Mouse (Mus musculus) left cerebral cortex, adult 2 months (tissue): ENCODE measurements around the gene Flrt3. TPM values are rescaled to one million over a fixed set of nuclear protein-coding genes. Genes with fewer than 3 reads are reported as not detected.
A peak's percentile ranks its signal among the peaks of the same experiment; 100 is the strongest.

Source experiments
- DNase-seq, 2 experiments: peaks; one replicate each; pipeline ENCODE4 v3.0.0; 2021 to 2022; ENCODE audit warnings: low spot score in 2 of 2, mixed read lengths in 1 of 2; ENCODE audit errors: extremely low spot score in 1 of 2
- H3K27ac ChIP-seq: fragments of 200-600 bp; 2 replicates; pipeline ENCODE4 v1.8.1; 2022
- H3K4me3 ChIP-seq: fragments of 200-600 bp; 2 replicates; pipeline ENCODE4 v1.8.1; 2022
- CTCF ChIP-seq: fragments of 200-600 bp; IDR thresholded peaks from 2 replicates; pipeline ENCODE4 v1.8.1; 2022; ENCODE audit warnings: antibody characterized with exemption, mild to moderate bottlenecking, moderate library complexity
- intact Hi-C: fragments of 180-260 bp; cut with DNase I; formaldehyde crosslinking; loops from one replicate; pipeline ENCODE4 v1.15.1; 2025
- total RNA-seq, 2 experiments: library from RNA; stranded (reverse); gene quantifications; 2 replicates each; pipeline ENCODE4 v1.2.3; 2021

Gene Flrt3
- total RNA-seq, 2 experiments from 2014 or later = 25.3 to 30.8 TPM

DNA sequence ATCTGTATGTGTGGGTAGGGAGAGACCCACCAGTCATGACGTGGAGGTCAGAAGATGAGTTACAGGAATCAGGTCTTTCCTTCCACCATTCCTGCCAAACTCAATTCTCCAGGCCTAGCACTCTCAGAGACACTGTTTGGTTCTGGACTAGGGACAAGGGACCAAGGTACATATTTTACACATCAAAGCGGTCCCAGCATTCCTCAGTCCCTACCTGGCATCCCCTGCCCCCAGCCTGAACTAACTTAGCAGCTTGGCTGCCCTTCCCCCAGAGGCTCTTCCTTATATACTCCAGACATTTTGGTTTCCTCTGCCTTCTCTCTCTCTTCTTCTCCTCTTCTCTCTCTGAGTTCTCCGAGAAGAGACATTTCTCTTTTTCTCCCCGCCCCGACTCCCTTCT lies 2.2 kb upstream of the Flrt3 start:
- no peak for TF ChIP-seq CTCF
- Histone ChIP-seq H3K27ac (no peak overlapping the region), H3K4me3 (no peak overlapping the region)
- intact Hi-C loops = loop anchor here (5.0 kb wide), 2 partner anchors 149 to 559 kb away; no protein-coding TSS in a partner anchor
- no peak for DNase-seq

DNA sequence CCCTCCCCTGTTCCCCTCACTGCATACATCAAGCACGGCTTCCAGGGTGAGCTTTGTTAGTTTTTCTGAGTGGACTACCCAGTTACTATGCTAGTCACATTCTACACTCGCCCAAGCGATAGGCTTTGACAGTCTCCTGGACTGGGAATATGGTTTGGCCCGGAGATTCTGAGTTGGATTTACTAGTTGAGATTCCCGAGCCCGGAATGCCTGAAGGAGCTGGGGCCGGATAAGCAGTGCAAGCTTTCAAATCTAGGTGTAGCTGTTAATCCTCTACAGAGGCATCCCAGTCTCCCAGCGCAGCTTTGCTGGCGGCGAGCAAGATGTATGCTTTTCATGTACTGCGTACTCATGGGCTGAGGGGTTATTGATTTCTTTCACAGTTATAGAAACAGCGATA lies 812 bp downstream of the Flrt3 start:
- peak; percentile 44 to 58 for DNase-seq
- Histone ChIP-seq H3K27ac (peak overlapping the region; percentile 81), H3K4me3 (peak overlapping the region; percentile 69)
- intact Hi-C loops = loop anchor here (2.0 to 5.0 kb wide), 5 partner anchors 152 to 1584 kb away; no protein-coding TSS in a partner anchor
- no peak; the same call in 1 of the 2 replicates for TF ChIP-seq CTCF

DNA sequence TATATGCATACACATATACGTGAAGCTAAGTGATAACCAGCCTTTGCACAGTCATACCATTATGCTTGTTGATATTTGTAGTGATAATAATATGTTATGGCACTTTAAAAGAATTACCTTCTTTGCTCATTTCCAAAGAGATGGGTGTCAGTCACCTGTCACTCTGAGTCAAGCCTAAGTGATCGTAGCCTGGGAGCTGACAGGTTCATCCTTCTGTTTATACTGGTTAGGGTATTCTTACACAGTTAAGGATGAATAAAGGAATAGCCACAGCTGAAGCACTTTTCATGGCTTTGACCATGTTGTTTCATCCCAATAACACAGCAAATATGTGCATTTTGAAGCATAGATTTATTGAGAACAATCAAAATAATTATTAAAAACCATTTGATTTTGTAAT lies 1.5 kb downstream of the Flrt3 start:
- DNase-seq = no peak
- no peak for TF ChIP-seq CTCF
- peak overlapping the region; percentile 69 for H3K4me3 ChIP-seq
- H3K27ac ChIP-seq = peak overlapping the region; percentile 81
- intact Hi-C loops = loop anchor here (2.0 to 10.0 kb wide), 7 partner anchors 153 to 1733 kb away; no protein-coding TSS in a partner anchor

DNA sequence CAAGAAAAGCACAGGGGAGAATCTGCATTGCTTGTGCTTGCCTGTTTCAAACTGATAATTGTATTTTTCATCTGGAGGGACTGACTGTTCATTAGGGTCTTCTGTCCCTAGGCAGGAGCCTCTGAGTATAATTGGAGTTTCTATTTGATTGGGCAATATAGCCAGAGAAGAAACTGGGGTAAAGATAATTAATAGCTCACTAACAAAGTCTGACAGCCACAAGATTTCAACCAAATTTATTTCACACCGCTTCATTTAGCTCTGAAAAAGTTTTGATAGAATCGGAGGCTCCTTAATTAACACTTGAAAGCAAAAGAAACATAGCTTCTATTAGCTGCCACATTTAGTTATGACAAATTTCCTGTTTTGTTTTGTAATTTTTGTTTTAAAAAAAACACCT lies 2.2 kb downstream of the Flrt3 start:
- intact Hi-C loops = loop anchor here (5.0 to 10.0 kb wide), 2 partner anchors 1496 to 1733 kb away; no protein-coding TSS in a partner anchor
- no peak for DNase-seq
- peak overlapping the region; percentile 81 for H3K27ac ChIP-seq
- no peak for TF ChIP-seq CTCF
- peak overlapping the region; percentile 69 for H3K4me3 ChIP-seq

DNA sequence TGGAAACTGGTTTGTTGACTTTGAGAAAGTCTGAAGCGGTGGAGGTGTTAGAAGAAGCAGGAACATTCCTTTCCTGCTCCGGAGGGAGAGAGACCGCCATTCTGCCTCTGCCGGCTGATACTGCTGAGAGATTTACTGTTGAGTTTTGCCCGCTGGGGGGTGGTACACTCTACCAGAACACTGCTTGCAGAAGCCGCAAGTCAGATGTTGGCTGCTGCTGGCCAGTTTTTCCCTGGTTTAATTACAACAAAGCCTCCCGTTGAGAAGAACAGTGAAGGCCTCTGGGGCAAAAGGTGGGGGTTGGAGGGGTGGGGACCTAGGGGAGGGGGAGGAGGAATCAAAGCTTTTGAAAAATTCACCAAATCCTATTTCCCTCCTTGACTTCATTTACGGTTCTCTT lies 3.0 kb downstream of the Flrt3 start:
- intact Hi-C loops = loop anchor here (5.0 to 10.0 kb wide), 2 partner anchors 1496 to 1734 kb away; no protein-coding TSS in a partner anchor
- DNase-seq = peak; percentile 73 to 77
- H3K27ac ChIP-seq = peak overlapping the region; percentile 81

DNA sequence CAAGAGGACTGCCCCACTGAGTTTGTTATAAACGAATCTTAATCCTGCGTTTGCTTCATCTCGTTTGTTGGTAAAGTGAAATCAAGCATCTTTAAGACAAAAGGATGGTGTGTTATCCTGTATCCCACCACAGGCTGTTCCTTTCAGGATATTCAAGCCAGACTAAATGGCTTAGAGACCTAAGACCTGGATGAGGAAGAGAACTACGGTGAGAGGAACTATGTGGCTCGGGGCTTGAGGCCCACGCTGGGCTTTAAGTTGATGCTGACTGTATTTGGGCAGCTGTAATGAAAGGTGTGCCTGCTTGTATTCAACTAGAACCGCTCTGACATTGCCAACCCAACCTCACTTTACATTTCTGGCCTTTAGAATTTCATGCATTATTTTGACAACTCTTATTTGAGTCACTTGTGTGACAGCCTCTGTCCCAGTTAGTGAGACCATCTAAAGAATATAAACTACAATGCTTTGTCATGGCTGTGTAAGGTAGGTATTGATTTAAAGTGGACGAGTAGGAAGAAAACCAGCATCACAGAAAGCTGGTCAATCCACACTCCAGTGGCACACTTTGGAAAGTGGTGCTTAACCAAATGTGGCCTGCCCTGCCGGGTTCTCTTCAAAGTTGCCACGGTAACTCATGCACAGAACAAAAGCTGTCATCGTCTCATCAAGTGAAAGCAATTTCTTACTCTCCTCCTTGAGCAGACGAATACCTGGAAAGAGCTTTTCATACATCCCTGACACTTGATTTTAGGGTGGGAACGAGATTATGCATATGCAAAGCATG lies 3.8 kb downstream of the Flrt3 start:
- intact Hi-C loops = loop anchor here (5.0 to 10.0 kb wide), 2 partner anchors 1497 to 1735 kb away; no protein-coding TSS in a partner anchor
- TF ChIP-seq CTCF = no peak
- Histone ChIP-seq H3K4me3 (peak overlapping the region; percentile 69), H3K27ac (peak overlapping the region; percentile 81)
- DNase-seq = no peak

More for the DNA sequence above, 3.0 kb downstream of the Flrt3 start:
- H3K4me3 ChIP-seq = peak overlapping the region; percentile 69
- TF ChIP-seq CTCF = peak; percentile 68

DNA sequence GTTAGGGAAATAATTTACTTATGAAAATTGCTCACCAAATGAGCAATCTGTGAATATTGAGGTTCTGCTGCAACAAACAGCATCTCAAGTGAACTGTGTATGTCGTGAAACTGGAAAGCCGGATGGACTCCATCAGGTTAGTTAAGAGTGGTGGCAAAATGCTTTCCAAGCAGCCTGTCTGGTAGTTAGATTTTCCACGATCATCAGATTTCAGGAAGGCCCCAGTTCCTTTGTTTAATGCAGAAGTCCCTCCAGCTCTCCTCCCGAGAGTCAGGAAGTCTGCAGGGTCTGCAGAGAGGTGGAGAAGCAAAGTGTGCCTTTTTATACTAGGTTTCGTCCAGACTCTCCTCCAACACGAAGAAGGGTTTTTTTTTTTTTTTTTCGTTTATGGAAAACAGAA lies 4.4 kb downstream of the Flrt3 start:
- Histone ChIP-seq H3K27ac (no peak overlapping the region; the same call in 1 of the 2 replicates), H3K4me3 (peak overlapping the region; percentile 69)
- DNase-seq = no peak
- intact Hi-C loops = loop anchor here (5.0 to 10.0 kb wide), 2 partner anchors 1498 to 1735 kb away; no protein-coding TSS in a partner anchor
- no peak for TF ChIP-seq CTCF

DNA sequence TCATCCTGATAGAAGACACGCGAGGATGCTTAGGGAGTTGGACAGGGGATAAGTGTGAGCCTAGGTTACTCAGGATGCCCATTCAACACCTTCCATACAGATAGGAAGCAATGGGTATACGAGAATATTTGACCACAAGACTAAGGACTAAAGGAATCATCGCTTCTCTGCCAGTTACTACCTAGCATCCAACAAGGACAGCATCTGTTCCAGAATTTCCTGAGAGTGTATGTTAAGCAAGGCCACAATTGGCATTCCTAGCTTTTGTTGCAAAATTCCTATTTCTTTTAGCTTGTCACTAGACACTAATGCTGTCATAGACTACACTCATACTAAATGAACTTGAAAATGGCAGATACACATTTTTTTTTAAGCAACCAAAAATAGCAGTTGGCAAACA lies 6.9 kb downstream of the Flrt3 start:
- TF ChIP-seq CTCF = no peak
- DNase-seq = no peak
- intact Hi-C loops = loop anchor here (2.0 to 10.0 kb wide), 2 partner anchors 164 to 1500 kb away; no protein-coding TSS in a partner anchor
- Histone ChIP-seq H3K4me3 (no peak overlapping the region), H3K27ac (no peak overlapping the region)

DNA sequence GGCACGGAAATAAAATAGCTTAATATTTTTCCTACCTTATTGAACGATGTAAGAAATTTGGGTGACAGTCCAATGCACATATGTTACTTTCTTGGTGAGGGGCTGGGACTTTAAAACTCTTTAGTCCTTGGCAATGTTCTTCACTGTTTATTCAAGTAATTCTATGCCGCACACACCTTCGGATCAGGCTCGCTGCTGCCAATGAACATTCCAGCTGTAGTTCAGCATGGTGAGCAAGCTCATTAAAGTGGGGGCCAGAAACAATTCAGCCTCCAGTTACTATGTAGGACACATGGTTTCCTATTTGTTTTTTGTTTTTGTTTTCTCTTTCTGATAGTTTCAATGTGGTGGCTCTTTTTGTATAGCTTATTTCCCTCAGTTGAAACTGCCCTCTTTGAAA lies 8.6 kb downstream of the Flrt3 start:
- H3K4me3 ChIP-seq = no peak overlapping the region
- H3K27ac ChIP-seq = no peak overlapping the region
- TF ChIP-seq CTCF = no peak
- intact Hi-C loops = loop anchor here (10.0 kb wide), 1 partner anchor 1502 kb away; no protein-coding TSS in a partner anchor
- no peak for DNase-seq

DNA sequence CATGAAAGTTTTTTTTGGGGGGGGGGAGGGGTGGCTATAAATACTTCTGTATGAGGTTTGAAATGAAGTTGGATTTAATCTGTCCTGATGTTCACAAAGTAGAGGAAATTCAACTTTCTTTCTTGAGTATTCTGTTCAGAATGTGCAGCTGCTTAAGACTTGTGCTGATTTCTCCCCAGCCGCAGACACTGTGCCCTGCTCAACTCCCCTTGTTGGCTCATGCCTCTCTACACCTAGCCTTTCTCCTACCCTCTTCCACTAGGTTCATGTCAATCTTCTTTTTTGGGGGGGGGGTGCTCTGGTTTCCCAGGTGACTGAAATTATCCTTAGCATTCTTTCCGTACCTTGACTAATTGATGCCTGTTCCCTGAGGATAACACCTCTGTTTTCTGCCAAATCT lies 17.3 kb downstream of the Flrt3 start:
- H3K27ac ChIP-seq = no peak overlapping the region
- no peak for DNase-seq
- intact Hi-C loops = no loop called here
- no peak for TF ChIP-seq CTCF
- no peak overlapping the region for H3K4me3 ChIP-seq

DNA sequence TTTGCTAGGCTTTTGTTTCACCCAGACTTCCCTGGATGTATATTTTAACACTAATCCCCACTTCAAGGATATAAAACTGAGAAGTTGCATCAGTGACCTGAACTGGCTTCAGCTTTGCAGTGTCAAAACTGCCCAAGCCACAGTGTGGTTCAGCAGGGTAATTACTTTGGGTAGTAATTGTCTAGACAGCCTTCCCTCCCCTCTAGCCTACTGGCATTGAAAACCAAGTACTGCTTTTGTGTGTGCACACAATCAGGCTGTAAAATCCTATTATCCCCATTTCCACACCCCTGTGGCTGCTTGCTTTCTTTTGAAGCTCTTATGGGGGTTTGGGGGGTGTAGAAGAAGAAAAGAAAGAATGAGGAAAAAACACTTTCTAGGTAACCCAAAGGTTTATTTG lies 17.8 kb downstream of the Flrt3 start:
- intact Hi-C loops = no loop called here
- Histone ChIP-seq H3K4me3 (no peak overlapping the region), H3K27ac (no peak overlapping the region)
- DNase-seq = no peak
- TF ChIP-seq CTCF = no peak

DNA sequence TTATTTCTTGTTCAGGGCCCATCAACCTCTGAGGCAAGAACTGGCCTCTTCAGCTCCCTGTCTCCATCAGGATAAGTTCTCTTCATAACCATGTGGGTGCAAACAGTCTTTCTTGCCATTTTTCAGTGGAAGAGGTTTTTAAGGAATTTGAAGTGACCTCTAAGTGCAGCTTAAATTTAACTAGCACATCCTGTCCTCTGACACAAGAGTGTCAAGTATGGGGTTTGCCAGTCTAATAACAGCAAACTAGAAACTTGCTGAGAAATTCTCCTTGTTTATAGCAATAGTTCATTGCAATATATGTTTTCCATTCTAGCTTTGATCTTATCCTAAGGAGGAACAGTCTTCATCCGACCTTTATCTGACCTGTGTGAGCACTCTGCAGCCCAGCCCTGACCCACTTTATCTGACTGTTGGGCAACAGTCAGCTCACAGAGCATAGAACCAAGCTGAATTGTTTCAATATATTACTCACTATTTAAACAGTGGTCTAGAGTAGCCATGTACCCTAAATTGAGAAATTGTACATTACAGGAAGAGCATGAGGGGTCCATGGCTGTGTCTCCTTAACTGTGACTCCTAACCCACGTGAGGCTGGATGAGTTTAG lies 49.4 kb downstream of the Flrt3 start:
- DNase-seq = no peak
- intact Hi-C loops = no loop called here
- H3K27ac ChIP-seq = no peak overlapping the region
- no peak for TF ChIP-seq CTCF
- H3K4me3 ChIP-seq = no peak overlapping the region
